Mouse (Mus musculus): Measurements from ENCODE around the gene Rack1.
"Not testable (repeated sequence)": the region's sequence is repeated elsewhere in the genome, so short reads cannot be mapped to it uniquely, and the experiment has no call there.

Gene Rack1

GRCm38 (mm10) chr11:48799921-48800701, at the start of gene Rack1:
TSS of gene Rack1 (plus strand) at chr11:48800332.
- peak; percentile 90 to 92 for DNase-seq

GRCm38 (mm10) chr11:48750428-48750827, 49.7 kb upstream of the Rack1 start:
- no peak for DNase-seq

GRCm38 (mm10) chr11:48753534-48753933, 46.6 kb upstream of the Rack1 start:
- not testable (repeated sequence) for DNase-seq

- DNase-seq: no peak
Measured at GRCm38 (mm10) chr11:48759021-48759420, 41.1 kb upstream of the Rack1 start.

- DNase-seq: no peak
Measured at GRCm38 (mm10) chr11:48764119-48764518, 36.0 kb upstream of the Rack1 start.

- no peak for DNase-seq
Measured at GRCm38 (mm10) chr11:48767195-48767876, 32.8 kb upstream of the Rack1 start.

GRCm38 (mm10) chr11:48771691-48772090, 28.4 kb upstream of the Rack1 start:
- peak in 1 of 2 experiments; percentile 27 for DNase-seq

- peak; percentile 48 to 69 for DNase-seq
Measured at GRCm38 (mm10) chr11:48774443-48775298, 25.5 kb upstream of the Rack1 start.

- DNase-seq: peak; percentile 35 to 68
Measured at GRCm38 (mm10) chr11:48775483-48775882, 24.6 kb upstream of the Rack1 start.

GRCm38 (mm10) chr11:48776664-48777063, 23.5 kb upstream of the Rack1 start:
- no peak for DNase-seq

- DNase-seq: no peak
Measured at GRCm38 (mm10) chr11:48777303-48777702, 22.8 kb upstream of the Rack1 start.

GRCm38 (mm10) chr11:48779450-48779849, 20.7 kb upstream of the Rack1 start:
- DNase-seq: peak in 1 of 2 experiments; percentile 52

GRCm38 (mm10) chr11:48782243-48782642, 17.9 kb upstream of the Rack1 start:
- no peak for DNase-seq

GRCm38 (mm10) chr11:48787455-48788211, 12.5 kb upstream of the Rack1 start:
- DNase-seq: peak; percentile 33 to 54

GRCm38 (mm10) chr11:48788311-48789089, 11.6 kb upstream of the Rack1 start:
- DNase-seq: peak; percentile 82 to 91

- DNase-seq: no peak
Measured at GRCm38 (mm10) chr11:48789215-48789614, 10.9 kb upstream of the Rack1 start.

- peak; percentile 89 to 93 for DNase-seq
Measured at GRCm38 (mm10) chr11:48789973-48790823, 9.9 kb upstream of the Rack1 start.

- DNase-seq: no peak
Measured at GRCm38 (mm10) chr11:48790946-48791345, 9.2 kb upstream of the Rack1 start.

GRCm38 (mm10) chr11:48791894-48792293, 8.2 kb upstream of the Rack1 start:
- not testable (repeated sequence) for DNase-seq

- no peak for DNase-seq
Measured at GRCm38 (mm10) chr11:48793184-48793583, 6.9 kb upstream of the Rack1 start.

Measured in cerebellum, postnatal 25 days (tissue).